Mouse (Mus musculus) MEL (cell line): ENCODE results near the gene 1700069L16Rik. TPM values are rescaled to one million over a fixed set of nuclear protein-coding genes. Genes with fewer than 3 reads are reported as not detected.

Experiments
- DNase-seq: peaks from one replicate; pipeline ENCODE4 v3.0.0; 2011; ENCODE audit warnings: low read depth, low spot score
- H3K27ac ChIP-seq: 2 replicates; pipeline ENCODE4 v1.5.1; 2012; ENCODE audit warnings: low read depth, mild to moderate bottlenecking, control low read depth, low read length, moderate library complexity; ENCODE audit not compliant: control insufficient read depth
- H3K27me3 ChIP-seq, 2 experiments: fragments of 150-350 bp in 1 of 2; sonication (generic) in 1 of 2; 2 replicates each; pipeline ENCODE4 v1.6.1; 2012; ENCODE audit warnings: low read length in 2 of 2, mild to moderate bottlenecking in 2 of 2, improper control_type of control experiment in 1 of 2, moderate library complexity in 1 of 2; ENCODE audit not compliant: insufficient read depth in 2 of 2, control insufficient read depth in 1 of 2
- H3K36me3 ChIP-seq, 2 experiments: 2 replicates each; pipeline ENCODE4 v1.6.1; 2012 to 2014; ENCODE audit warnings: low read length in 2 of 2, improper control_type of control experiment in 1 of 2, inconsistent platforms in 1 of 2, mild to moderate bottlenecking in 1 of 2; ENCODE audit not compliant: insufficient read depth in 2 of 2, control insufficient read depth in 1 of 2
- H3K4me1 ChIP-seq, 2 experiments: fragments of 150-350 bp in 1 of 2; sonication (generic) in 1 of 2; 2 replicates each; pipeline ENCODE4 v1.6.1; 2012; ENCODE audit warnings: low read length in 2 of 2, improper control_type of control experiment in 1 of 2, mild to moderate bottlenecking in 1 of 2; ENCODE audit not compliant: insufficient read depth in 2 of 2, control insufficient read depth in 1 of 2
- H3K4me3 ChIP-seq, 2 experiments: fragments of 150-350 bp in 1 of 2; sonication (generic) in 1 of 2; 2 replicates each; pipeline ENCODE4 v1.5.1; 2012; ENCODE audit warnings: low read depth in 2 of 2, low read length in 2 of 2, mild to moderate bottlenecking in 2 of 2, moderate library complexity in 2 of 2, control low read depth in 1 of 2, improper control_type of control experiment in 1 of 2; ENCODE audit not compliant: control insufficient read depth in 1 of 2, insufficient read depth in 1 of 2
- H3K79me2 ChIP-seq: 2 replicates; pipeline ENCODE4 v1.6.1; 2012; ENCODE audit warnings: mild to moderate bottlenecking, low read length, moderate library complexity; ENCODE audit not compliant: control insufficient read depth, poor library complexity, insufficient read depth
- H3K9ac ChIP-seq: 2 replicates; pipeline ENCODE4 v1.6.1; 2012; ENCODE audit warnings: low read depth, mild to moderate bottlenecking, control low read depth, low read length, moderate library complexity; ENCODE audit not compliant: control insufficient read depth, poor library complexity, severe bottlenecking
- H3K9me3 ChIP-seq: fragments of 150-350 bp; sonication (generic); replicated peaks from 2 replicates; pipeline ENCODE4 v1.6.1; 2012; ENCODE audit warnings: mild to moderate bottlenecking, low read length, improper control_type of control experiment, moderate library complexity; ENCODE audit not compliant: insufficient read depth
- CHD1 ChIP-seq: IDR thresholded peaks from 2 replicates; pipeline ENCODE4 v1.6.1; 2012; ENCODE audit warnings: low read depth, mild to moderate bottlenecking, inconsistent platforms, low read length, improper control_type of control experiment
- CHD2 ChIP-seq: IDR thresholded peaks from 2 replicates; pipeline ENCODE4 v1.6.1; 2011; ENCODE audit warnings: low read length, improper control_type of control experiment
- CTCF ChIP-seq, 3 experiments: IDR thresholded peaks in 2 of 3; conservative IDR thresholded peaks in 1 of 3; 2 replicates each; pipeline ENCODE4 v1.5.1; 2011 to 2012; ENCODE audit warnings: low read length in 3 of 3, low read depth in 2 of 3, mild to moderate bottlenecking in 2 of 3, improper control_type of control experiment in 1 of 3, inconsistent platforms in 1 of 3, mixed read lengths in 1 of 3, moderate library complexity in 1 of 3; ENCODE audit not compliant: control insufficient read depth in 1 of 3, insufficient read depth in 1 of 3, poor library complexity in 1 of 3, severe bottlenecking in 1 of 3
- E2F4 ChIP-seq: IDR thresholded peaks from 2 replicates; pipeline ENCODE4 v1.6.1; 2011; ENCODE audit warnings: low read depth, low read length, improper control_type of control experiment, borderline replicate concordance
- ELF1 ChIP-seq: IDR thresholded peaks from 2 replicates; pipeline ENCODE4 v1.6.1; 2014; ENCODE audit warnings: low read depth, mild to moderate bottlenecking, inconsistent platforms, low read length, improper control_type of control experiment, moderate library complexity
- GABPA ChIP-seq: IDR thresholded peaks from 2 replicates; pipeline ENCODE4 v1.6.1; 2012; ENCODE audit warnings: low read depth, mild to moderate bottlenecking, inconsistent platforms, low read length, improper control_type of control experiment, moderate library complexity
- GATA1 ChIP-seq: IDR thresholded peaks from 2 replicates; pipeline ENCODE4 v1.6.1; 2011; ENCODE audit warnings: low read depth, low read length, improper control_type of control experiment
- JUND ChIP-seq: IDR thresholded peaks from 2 replicates; pipeline ENCODE4 v1.6.1; 2011; ENCODE audit warnings: low read depth, mild to moderate bottlenecking, improper control_type of control experiment, low read length
- MAX ChIP-seq: IDR thresholded peaks from 2 replicates; pipeline ENCODE4 v1.6.1; 2011; ENCODE audit warnings: low read length, improper control_type of control experiment
- MYB ChIP-seq: IDR thresholded peaks from 2 replicates; pipeline ENCODE4 v1.6.1; 2011; ENCODE audit warnings: mild to moderate bottlenecking, low read depth, low read length, improper control_type of control experiment
- MYC ChIP-seq: IDR thresholded peaks from 2 replicates; pipeline ENCODE4 v1.6.1; 2011; ENCODE audit warnings: low read depth, mild to moderate bottlenecking, low read length, improper control_type of control experiment, moderate library complexity
- NRF1 ChIP-seq: IDR thresholded peaks from 2 replicates; pipeline ENCODE4 v1.6.1; 2014; ENCODE audit warnings: low read depth, mild to moderate bottlenecking, inconsistent platforms, low read length, improper control_type of control experiment, moderate library complexity; ENCODE audit not compliant: poor library complexity, insufficient read depth, severe bottlenecking
- RCOR1 ChIP-seq: IDR thresholded peaks from 2 replicates; pipeline ENCODE4 v1.6.1; 2012; ENCODE audit warnings: low read depth, mild to moderate bottlenecking, inconsistent platforms, low read length, improper control_type of control experiment
- TBP ChIP-seq: IDR thresholded peaks from 2 replicates; pipeline ENCODE4 v1.8.0; 2011; ENCODE audit warnings: low read depth, low read length, improper control_type of control experiment
- TCF12 ChIP-seq: IDR thresholded peaks from 2 replicates; pipeline ENCODE4 v1.6.1; 2014; ENCODE audit warnings: low read depth, mild to moderate bottlenecking, inconsistent platforms, low read length, improper control_type of control experiment, moderate library complexity
- UBTF ChIP-seq: IDR thresholded peaks from 2 replicates; pipeline ENCODE4 v1.6.1; 2012; ENCODE audit warnings: low read depth, mild to moderate bottlenecking, inconsistent platforms, low read length, improper control_type of control experiment, moderate library complexity, borderline replicate concordance; ENCODE audit not compliant: insufficient read depth
- USF2 ChIP-seq, 2 experiments: IDR thresholded peaks; 2 replicates each; pipeline ENCODE4 v1.6.1; 2011 to 2012; ENCODE audit warnings: improper control_type of control experiment in 2 of 2, low read length in 2 of 2, borderline replicate concordance in 1 of 2, inconsistent platforms in 1 of 2, low read depth in 1 of 2, mild to moderate bottlenecking in 1 of 2; ENCODE audit not compliant: insufficient read depth in 1 of 2
- ZKSCAN1 ChIP-seq: IDR thresholded peaks from 2 replicates; pipeline ENCODE4 v1.6.1; 2012; ENCODE audit warnings: low read depth, mild to moderate bottlenecking, inconsistent platforms, low read length, improper control_type of control experiment, moderate library complexity
- polyA plus RNA-seq, 2 experiments: library from polyadenylated mRNA; stranded (reverse) in 1 of 2; unstranded in 1 of 2; fragments of >175 nt in 1 of 2; fragments of >200 nt in 1 of 2; gene quantifications; 2 replicates each; pipeline versions ENCODE4 v1.2.1 to v1.2.4; 2012; ENCODE audit warnings: low replicate concordance in 2 of 2, low read depth in 1 of 2; ENCODE audit not compliant: insufficient read length in 2 of 2, insufficient read depth in 1 of 2, missing spikeins in 1 of 2
- total RNA-seq: library from RNA; depleted of rRNA; stranded (reverse); fragments of 300-350 nt; gene quantifications from 2 replicates; pipeline ENCODE4 v1.2.3, GENCODE M21; 2012

The 1700069L16Rik gene
- total and polyA plus RNA-seq, 3 experiments: not detected

- Histone ChIP-seq H3K27ac (no peak overlapping the region), H3K27me3 (no peaks in the 10 kb centered on the region), H3K79me2 (peaks cover 62% of the 10 kb centered on the region), H3K9me3 (no peaks in the 10 kb centered on the region), H3K9ac (no peak overlapping the region), H3K36me3 (peaks cover 6 to 8% of the 10 kb centered on the region in 2 experiments), H3K4me3 (no peak overlapping the region), H3K4me1 (peaks cover 0 to 6% of the 10 kb centered on the region in 2 experiments; a peak in 1 of 4 replicates)
- DNase-seq: no peak
- TF ChIP-seq CHD1 (no peak), GABPA (no peak)
These were observed 41.3 kb upstream of the 1700069L16Rik start for GRCm38 (mm10) chr5:113765641-113766526.

GRCm38 (mm10) chr5:113764426-113764825 lies 39.9 kb upstream of the 1700069L16Rik start:
- TF ChIP-seq CHD1 (no peak), JUND (no peak), MYB (no peak), E2F4 (no peak), TBP (no peak), NRF1 (no peak), ELF1 (no peak), ZKSCAN1 (no peak), MAX (no peak), CHD2 (no peak), GATA1 (no peak), USF2 (IDR thresholded peaks at IDR 0.05; ENCODE audit: borderline replicate concordance in 1 of 2, insufficient read depth in 1 of 2, low read depth in 1 of 2, low read length in 2 of 2) (no peak), UBTF (no peak), RCOR1 (no peak), MYC (no peak), TCF12 (no peak), CTCF (IDR thresholded peaks at IDR 0.05 in 2 of 3, conservative IDR thresholded peaks at IDR 0.05 in 1 of 3; ENCODE audit: control insufficient read depth in 1 of 3, insufficient read depth in 1 of 3, low read depth in 2 of 3, low read length in 3 of 3, poor library complexity in 1 of 3, severe bottlenecking in 1 of 3) (no peak)
- TF ChIP-seq, all 39 proteins: peak for 0
- peaks cover 47% of the 10 kb centered on the region for H3K79me2 ChIP-seq
- no peak overlapping the region for H3K9ac ChIP-seq
- no peak overlapping the region for H3K27ac ChIP-seq
- no peaks in the 10 kb centered on the region for H3K27me3 ChIP-seq
- no peaks in the 10 kb centered on the region for H3K9me3 ChIP-seq
- no peaks in the 10 kb centered on the region for H3K4me1 ChIP-seq
- no peak overlapping the region for H3K4me3 ChIP-seq
- DNase-seq: no peak
- peaks cover 0 to 6% of the 10 kb centered on the region in 2 experiments; a peak in 2 of 4 replicates for H3K36me3 ChIP-seq
